Mouse (Mus musculus): ENCODE measurements around the gene Adck2. TPM values are rescaled to one million over a fixed set of nuclear protein-coding genes. Genes with fewer than 3 reads are reported as not detected.

Adck2 gene
- total RNA-seq, 1 experiment from 2014 or later, result 7.7 TPM

DNA sequence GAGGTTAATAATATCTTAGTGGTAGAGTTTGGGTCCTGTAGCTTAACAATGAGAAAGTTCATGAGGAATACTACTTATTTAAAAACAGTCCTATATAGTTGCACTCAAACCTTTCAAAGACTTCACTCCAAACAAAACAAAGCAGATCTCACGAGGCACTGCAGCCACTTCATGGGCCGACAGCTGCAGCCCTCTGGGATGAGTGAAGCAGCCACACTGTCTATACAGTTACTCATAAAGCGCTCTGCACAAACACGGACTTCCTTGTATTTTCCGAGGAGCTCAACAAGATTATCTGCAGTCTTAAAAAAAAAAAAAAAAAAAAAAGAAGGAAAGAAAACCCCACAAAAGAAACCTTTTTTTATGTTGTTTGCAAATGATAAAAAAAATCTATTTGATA lies 33.7 kb downstream of the Adck2 start:
- ATAC-seq (replicated peaks; ENCODE audit: low read depth, poor library complexity, severe bottlenecking), result no peak

DNA sequence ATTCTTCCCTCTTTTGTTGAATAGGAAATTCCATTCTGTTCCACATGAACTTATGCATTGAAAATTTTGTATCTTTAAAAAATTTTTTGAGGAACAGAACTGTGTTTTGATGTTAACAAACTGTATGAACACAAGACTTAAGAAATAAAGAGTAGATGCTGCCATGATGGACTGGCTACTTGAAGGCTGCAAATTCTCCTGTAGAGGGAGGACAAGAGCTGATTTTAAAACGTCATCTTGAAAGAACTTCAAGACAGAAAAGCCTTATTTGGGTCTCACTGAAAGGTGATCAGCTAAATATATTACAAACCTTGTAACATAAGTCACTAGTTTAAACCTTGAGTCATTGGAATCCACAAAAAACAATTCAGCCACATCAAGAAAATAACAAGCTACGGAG lies 36.5 kb downstream of the Adck2 start:
- ATAC-seq (replicated peaks; ENCODE audit: low read depth, poor library complexity, severe bottlenecking), result no peak

DNA sequence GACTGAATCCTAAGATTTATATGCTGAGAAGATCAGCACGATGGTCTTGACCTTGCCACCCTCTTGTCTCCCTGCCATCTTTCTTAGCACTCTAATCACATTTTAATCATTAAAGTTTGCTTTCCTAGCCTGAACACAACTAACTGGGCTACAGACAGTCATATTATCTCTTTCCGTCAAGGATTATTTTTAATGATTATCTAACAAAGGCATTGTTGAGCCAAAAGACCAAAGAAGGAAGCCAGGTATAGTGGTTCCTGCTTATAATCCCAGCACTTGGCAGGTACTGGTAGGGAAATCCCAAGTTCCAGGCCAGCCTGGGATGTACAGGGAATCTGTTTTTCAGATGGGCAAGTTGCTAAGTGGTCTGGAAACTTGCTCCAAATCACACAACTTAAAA lies 37.6 kb downstream of the Adck2 start:
- ATAC-seq (replicated peaks; ENCODE audit: low read depth, poor library complexity, severe bottlenecking), result no peak

Other genes starting within 250 kb of the Adck2 start
- 0.92 and 5.1 TPM in 2 replicates for gene Slc37a3, start 196.2 kb upstream of the Adck2 start, total RNA-seq (2017)
- 2.2 and 2.5 TPM in 2 replicates for gene Rab19, start 192.7 kb upstream of the Adck2 start, total RNA-seq (2017)
- 44.3 and 54.4 TPM in 2 replicates for gene Mkrn1, start 153.4 kb upstream of the Adck2 start, total RNA-seq (2017)
- not detected in 2 replicates for gene Dennd2a, start 16.0 kb upstream of the Adck2 start, total RNA-seq (2017)
- 2.3 TPM in 1 of 2 replicates, not detected in the other for gene Gm42420, start 11.9 kb downstream of the Adck2 start, total RNA-seq (2017)
- 45.4 and 74.5 TPM in 2 replicates for gene Ndufb2, start 18.7 kb downstream of the Adck2 start, total RNA-seq (2017)
- 17.9 and 19.6 TPM in 2 replicates for gene Braf, start 151.6 kb downstream of the Adck2 start, total RNA-seq (2017)
- gene Mrps33, start 237.1 kb downstream of the Adck2 start, total RNA-seq (2017), result 24.4 and 62.5 TPM in 2 replicates